Mouse (Mus musculus) midbrain, embryonic 16.5 days (tissue): ENCODE results near the gene Cyp2f2. TPM values are rescaled to one million over a fixed set of nuclear protein-coding genes. Genes with fewer than 3 reads are reported as not detected.

Experiments
- ATAC-seq: fragments of 200-750 bp; cut with Nextera tagmentation; 2 replicates; pipeline ENCODE4 v1.8.0; 2017; ENCODE audit warnings: moderate TSS enrichment
- H3K27ac ChIP-seq: fragments of 300-500 bp; sonication (generic); 2 replicates; pipeline ENCODE4 v1.5.1; 2014; ENCODE audit warnings: mild to moderate bottlenecking, low read length, mixed read lengths
- H3K27me3 ChIP-seq: fragments of 300-500 bp; sonication (generic); 2 replicates; pipeline ENCODE4 v1.6.1; 2014; ENCODE audit warnings: low read depth, low read length, mixed read lengths; ENCODE audit not compliant: control insufficient read depth, insufficient read depth
- H3K36me3 ChIP-seq: fragments of 300-500 bp; sonication (generic); 2 replicates; pipeline ENCODE4 v1.6.1; 2014; ENCODE audit warnings: mild to moderate bottlenecking, low read length, moderate library complexity, mixed read lengths; ENCODE audit not compliant: control insufficient read depth, insufficient read depth
- H3K4me1 ChIP-seq: fragments of 300-500 bp; sonication (generic); 2 replicates; pipeline ENCODE4 v1.6.1; 2014; ENCODE audit warnings: mild to moderate bottlenecking, low read length, mixed read lengths; ENCODE audit not compliant: control insufficient read depth, insufficient read depth
- H3K4me2 ChIP-seq: fragments of 300-500 bp; sonication (generic); 2 replicates; pipeline ENCODE4 v1.6.1; 2014; ENCODE audit warnings: mild to moderate bottlenecking, low read length, mixed read lengths
- H3K4me3 ChIP-seq: fragments of 300-500 bp; sonication (generic); 2 replicates; pipeline ENCODE4 v1.5.1; 2014; ENCODE audit warnings: low read depth, mild to moderate bottlenecking, low read length, moderate library complexity, mixed read lengths
- H3K9ac ChIP-seq: fragments of 300-500 bp; sonication (generic); 2 replicates; pipeline ENCODE4 v1.6.1; 2014; ENCODE audit warnings: low read depth, low read length, mixed read lengths
- H3K9me3 ChIP-seq: fragments of 300-500 bp; sonication (generic); replicated peaks from 2 replicates; pipeline ENCODE4 v1.6.1; 2014; ENCODE audit warnings: mild to moderate bottlenecking, low read length, mixed read lengths; ENCODE audit not compliant: control insufficient read depth, poor library complexity, severe bottlenecking
- WGBS: fragments of 180-500 bp; shearing (Covaris S2); extraction: QIAGEN DNeasy Blood & Tissue Kit; methylation state at CpG from one replicate; pipeline ENCODE4 v1.1.7; 2014; 5-methylcytosine and 5-hydroxymethylcytosine counted together
- polyA plus RNA-seq: library from polyadenylated mRNA; unstranded; fragments of >200 nt; fragmentation: Nextera tagmentation; extraction: Ambion mirVana; gene quantifications from 2 replicates; pipeline ENCODE4 v1.2.1, GENCODE M21; 2015

The Cyp2f2 gene
- polyA plus RNA-seq, result 0.15 TPM in 1 of 2 replicates, not detected in the other

GRCm38 (mm10) chr7:27119676-27120075, at the start of gene Cyp2f2:
Cyp2f2 (plus strand) TSS chr7:27119909.
- H3K27ac ChIP-seq, result no peak within 1 kb of the TSS
- no peaks in the 10 kb centered on the region for H3K36me3 ChIP-seq
- ATAC-seq, result no peak
- no peak within 1 kb of the TSS for H3K9ac ChIP-seq
- H3K4me3 ChIP-seq, result no peak within 1 kb of the TSS
- no peak within 1 kb of the TSS for H3K4me2 ChIP-seq
- no peaks in the 10 kb centered on the region for H3K4me1 ChIP-seq
- H3K9me3 ChIP-seq, result no peaks in the 10 kb centered on the region
- no peaks in the 10 kb centered on the region for H3K27me3 ChIP-seq

- WGBS, result 59% methylated on average over 1 of the region's 1 CpGs
- no peak for ATAC-seq
- Histone ChIP-seq H3K9me3 (no peaks in the 10 kb centered on the region), H3K27me3 (no peaks in the 10 kb centered on the region), H3K36me3 (no peaks in the 10 kb centered on the region), H3K4me3 (no peak overlapping the region), H3K9ac (no peak overlapping the region), H3K27ac (no peak overlapping the region), H3K4me2 (no peak overlapping the region), H3K4me1 (no peaks in the 10 kb centered on the region)
These were observed 41.1 kb upstream of the Cyp2f2 start for GRCm38 (mm10) chr7:27078641-27079040.

GRCm38 (mm10) chr7:27081625-27082024, 38.1 kb upstream of the Cyp2f2 start:
- ATAC-seq, result no peak
- WGBS, result 74% methylated on average over 2 of the region's 2 CpGs
- no peaks in the 10 kb centered on the region for H3K9me3 ChIP-seq

GRCm38 (mm10) chr7:27091039-27091438, 28.7 kb upstream of the Cyp2f2 start:
- no peak for ATAC-seq
- Histone ChIP-seq H3K27ac (no peak overlapping the region), H3K4me2 (no peak overlapping the region), H3K9me3 (no peaks in the 10 kb centered on the region), H3K4me1 (no peaks in the 10 kb centered on the region), H3K27me3 (no peaks in the 10 kb centered on the region), H3K36me3 (no peaks in the 10 kb centered on the region), H3K9ac (no peak overlapping the region), H3K4me3 (no peak overlapping the region)
- 80% methylated on average over 4 of the region's 4 CpGs for WGBS

More at GRCm38 (mm10) chr7:27081625-27082024, 38.1 kb upstream of the Cyp2f2 start:
- H3K9ac ChIP-seq, result no peak overlapping the region
- no peaks in the 10 kb centered on the region for H3K27me3 ChIP-seq
- H3K4me2 ChIP-seq, result no peak overlapping the region
- H3K4me1 ChIP-seq, result no peaks in the 10 kb centered on the region
- no peak overlapping the region for H3K27ac ChIP-seq
- H3K4me3 ChIP-seq, result no peak overlapping the region
- no peaks in the 10 kb centered on the region for H3K36me3 ChIP-seq

GRCm38 (mm10) chr7:27092038-27092703, 27.5 kb upstream of the Cyp2f2 start:
- WGBS, result 80% methylated on average over 7 of the region's 7 CpGs
- ATAC-seq, result no peak

GRCm38 (mm10) chr7:27092882-27093281, 26.8 kb upstream of the Cyp2f2 start:
- Histone ChIP-seq H3K4me3 (no peak overlapping the region), H3K9me3 (no peaks in the 10 kb centered on the region), H3K27ac (no peak overlapping the region), H3K4me2 (no peak overlapping the region), H3K27me3 (no peaks in the 10 kb centered on the region), H3K4me1 (no peaks in the 10 kb centered on the region), H3K36me3 (no peaks in the 10 kb centered on the region), H3K9ac (no peak overlapping the region)
- 54% methylated on average over 1 of the region's 1 CpGs for WGBS
- ATAC-seq, result no peak

More at GRCm38 (mm10) chr7:27092038-27092703, 27.5 kb upstream of the Cyp2f2 start:
- Histone ChIP-seq H3K9ac (no peak overlapping the region), H3K9me3 (no peaks in the 10 kb centered on the region), H3K27me3 (no peaks in the 10 kb centered on the region), H3K4me3 (no peak overlapping the region), H3K4me2 (no peak overlapping the region), H3K27ac (no peak overlapping the region), H3K4me1 (no peaks in the 10 kb centered on the region), H3K36me3 (no peaks in the 10 kb centered on the region)

- H3K36me3 ChIP-seq, result no peaks in the 10 kb centered on the region
- no peaks in the 10 kb centered on the region for H3K27me3 ChIP-seq
- no peak overlapping the region for H3K27ac ChIP-seq
- H3K9me3 ChIP-seq, result peaks cover 8% of the 10 kb centered on the region; the same call in 1 of the 2 replicates
- WGBS, result 78% methylated on average over 5 of the region's 5 CpGs
- H3K4me1 ChIP-seq, result no peaks in the 10 kb centered on the region
- H3K9ac ChIP-seq, result no peak overlapping the region
- H3K4me2 ChIP-seq, result no peak overlapping the region
- no peak for ATAC-seq
- H3K4me3 ChIP-seq, result no peak overlapping the region
These were observed 14.8 kb upstream of the Cyp2f2 start for GRCm38 (mm10) chr7:27104882-27105281.

GRCm38 (mm10) chr7:27110327-27110726, 9.4 kb upstream of the Cyp2f2 start:
- Histone ChIP-seq H3K36me3 (no peaks in the 10 kb centered on the region), H3K4me3 (no peak overlapping the region), H3K4me2 (no peak overlapping the region), H3K9me3 (0 out of 2 replicates have a peak, but pooled peaks cover 2% of the 10 kb centered on the region), H3K9ac (no peak overlapping the region), H3K4me1 (no peaks in the 10 kb centered on the region), H3K27me3 (no peaks in the 10 kb centered on the region), H3K27ac (no peak overlapping the region)
- no peak for ATAC-seq

GRCm38 (mm10) chr7:27111038-27111437, 8.7 kb upstream of the Cyp2f2 start:
- Histone ChIP-seq H3K27ac (no peak overlapping the region), H3K9ac (no peak overlapping the region), H3K27me3 (no peaks in the 10 kb centered on the region), H3K4me3 (no peak overlapping the region), H3K4me2 (no peak overlapping the region), H3K4me1 (no peaks in the 10 kb centered on the region), H3K9me3 (0 out of 2 replicates have a peak, but pooled peaks cover 2% of the 10 kb centered on the region), H3K36me3 (no peaks in the 10 kb centered on the region)
- 82% methylated on average over 1 of the region's 1 CpGs for WGBS
- no peak for ATAC-seq
